Mouse (Mus musculus) adipocyte (in vitro differentiated cells): ENCODE results near the gene D6Wsu163e.

Source experiments
- DNase-seq: peaks from one replicate; pipeline ENCODE4 v3.0.0-alpha.2; 2016; ENCODE audit warnings: low spot score

D6Wsu163e gene

GRCm38 (mm10) chr6:126939487-126940171, at the start of gene D6Wsu163e, which contains the start of gene Rad51ap1:
Gene D6Wsu163e, plus strand, starts transcription at chr6:126939962.
Gene Rad51ap1, minus strand, starts transcription at chr6:126939587.
- peak; percentile 96 for DNase-seq

- no peak for DNase-seq
Measured at GRCm38 (mm10) chr6:126907378-126907777, 32.4 kb upstream of the D6Wsu163e start.

GRCm38 (mm10) chr6:126907876-126908275, 31.9 kb upstream of the D6Wsu163e start:
- DNase-seq = no peak

GRCm38 (mm10) chr6:126910727-126911126, 29.0 kb upstream of the D6Wsu163e start:
- no peak for DNase-seq

GRCm38 (mm10) chr6:126914928-126915327, 24.8 kb upstream of the D6Wsu163e start:
- DNase-seq = no peak

- no peak for DNase-seq
Measured at GRCm38 (mm10) chr6:126921111-126921881, 18.5 kb upstream of the D6Wsu163e start, which contains the start of gene Dyrk4. Gene Dyrk4, minus strand, starts transcription at chr6:126921839.

GRCm38 (mm10) chr6:126932896-126933295, 6.9 kb upstream of the D6Wsu163e start:
- DNase-seq = no peak

- DNase-seq = no peak
Measured at GRCm38 (mm10) chr6:126938047-126938446, 1.7 kb upstream of the D6Wsu163e start.

GRCm38 (mm10) chr6:126938853-126939486, 792 bp upstream of the D6Wsu163e start:
- no peak for DNase-seq

GRCm38 (mm10) chr6:126940451-126940850, 689 bp downstream of the D6Wsu163e start:
- DNase-seq = peak; percentile 55

GRCm38 (mm10) chr6:126948336-126948735, 8.6 kb downstream of the D6Wsu163e start:
- DNase-seq = peak; percentile 44

- DNase-seq = peak; percentile 84
Measured at GRCm38 (mm10) chr6:126955734-126956133, 16.0 kb downstream of the D6Wsu163e start.

GRCm38 (mm10) chr6:126961371-126962018, 21.7 kb downstream of the D6Wsu163e start:
- no peak for DNase-seq

GRCm38 (mm10) chr6:126962709-126963108, 22.9 kb downstream of the D6Wsu163e start:
- DNase-seq = no peak

- DNase-seq = no peak
Measured at GRCm38 (mm10) chr6:126963426-126963825, 23.7 kb downstream of the D6Wsu163e start.

GRCm38 (mm10) chr6:126966241-126967026, 26.7 kb downstream of the D6Wsu163e start:
- no peak for DNase-seq

- DNase-seq = no peak
Measured at GRCm38 (mm10) chr6:126981539-126982234, 41.9 kb downstream of the D6Wsu163e start.

GRCm38 (mm10) chr6:126993676-126994075, 53.9 kb downstream of the D6Wsu163e start:
- no peak for DNase-seq

- DNase-seq = no peak
Measured at GRCm38 (mm10) chr6:126995494-126995893, 55.7 kb downstream of the D6Wsu163e start.

- no peak for DNase-seq
Measured at GRCm38 (mm10) chr6:126996399-126996798, 56.6 kb downstream of the D6Wsu163e start.

GRCm38 (mm10) chr6:127005646-127006045, 65.9 kb downstream of the D6Wsu163e start:
- DNase-seq = no peak
